Mouse (Mus musculus): ENCODE data around the gene Cyp1a2. TPM values are rescaled to one million over a fixed set of nuclear protein-coding genes. Genes with fewer than 3 reads are reported as not detected.

The Cyp1a2 gene
- polyA plus RNA-seq, 1 experiment: not detected

DNA sequence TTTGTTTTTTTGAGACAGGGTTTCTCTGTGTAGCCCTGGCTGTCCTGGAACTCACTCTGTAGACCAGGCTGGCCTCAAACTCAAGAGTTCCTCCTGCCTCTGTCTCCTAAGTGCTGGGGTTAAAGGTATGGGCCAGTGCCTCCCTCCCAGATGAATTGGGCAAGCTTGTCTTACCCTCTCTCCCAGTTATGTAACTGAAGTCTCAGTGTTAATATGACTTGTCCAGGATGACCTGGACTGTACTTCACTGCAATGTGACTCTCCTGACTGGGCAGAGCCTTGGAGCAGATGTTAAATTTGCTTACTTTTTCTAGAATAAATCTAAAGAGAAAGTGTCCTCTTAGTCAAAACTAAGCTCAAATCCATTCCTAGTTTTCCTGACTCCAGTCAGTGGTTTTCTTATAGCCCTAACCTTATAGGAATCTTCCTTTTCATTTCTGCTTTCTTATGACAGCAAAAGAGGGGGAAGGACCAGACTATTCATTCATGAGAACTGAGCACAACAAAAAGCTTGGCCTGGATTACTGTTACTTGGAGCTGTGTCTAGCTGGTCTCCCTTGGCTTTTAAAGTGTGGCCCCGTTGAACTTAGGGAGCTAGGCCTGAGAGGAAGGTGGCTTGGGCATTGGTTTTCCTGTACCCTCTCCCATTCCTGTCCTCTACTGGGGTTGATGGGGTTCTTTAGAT, 15.1 kb upstream of the Cyp1a2 start:
- WGBS: 47% methylated on average over 1 of the region's 1 CpGs
- DNase-seq (ENCODE audit: low read depth in 1 of 2, low spot score in 2 of 2): no peak
- Histone ChIP-seq H3K27ac (ENCODE audit: insufficient read depth, low read length) (no peak overlapping the region), H3K4me3 (ENCODE audit: extremely low read depth, insufficient read depth, insufficient read length) (no peak overlapping the region), H3K36me3 (ENCODE audit: control insufficient read depth, insufficient read depth, low read length) (no peaks in the 10 kb centered on the region), H3K4me1 (ENCODE audit: control insufficient read depth, insufficient read depth, insufficient read length) (no peaks in the 10 kb centered on the region), H3K27me3 (ENCODE audit: control insufficient read depth, insufficient read depth, low read length) (peaks cover 5% of the 10 kb centered on the region)
- TF ChIP-seq CTCF (IDR thresholded peaks at IDR 0.05; ENCODE audit: extremely low read depth, insufficient read depth, insufficient read length, insufficient replicate concordance) (no peak), POLR2A (IDR thresholded peaks at IDR 0.05; ENCODE audit: low read depth, low read length) (no peak)

DNA sequence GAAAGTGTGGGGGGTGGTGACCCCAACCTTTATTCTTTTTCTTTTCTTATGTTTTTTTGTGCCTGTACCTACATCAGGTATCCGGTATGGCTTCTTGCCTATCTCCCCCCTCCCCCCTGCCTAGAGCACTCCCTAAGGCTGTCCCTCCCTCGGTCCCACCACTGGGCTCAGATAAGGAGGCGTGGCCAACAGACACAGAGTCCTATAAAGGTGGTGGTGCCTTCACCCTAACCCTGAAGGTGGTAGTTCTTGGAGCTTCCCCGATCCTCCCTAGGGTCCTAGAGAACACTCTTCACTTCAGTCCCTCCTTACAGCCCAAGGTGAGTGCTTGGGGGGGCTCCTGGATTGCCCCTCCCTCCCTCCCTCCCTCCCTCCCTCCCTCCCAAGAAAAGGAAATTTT, 13.9 kb upstream of the Cyp1a2 start:
- H3K36me3 ChIP-seq (ENCODE audit: control insufficient read depth, insufficient read depth, low read length): no peaks in the 10 kb centered on the region
- H3K27me3 ChIP-seq (ENCODE audit: control insufficient read depth, insufficient read depth, low read length): peaks cover 6% of the 10 kb centered on the region
- no peak for DNase-seq (ENCODE audit: low read depth in 1 of 2, low spot score in 2 of 2)
- 46% methylated on average over 4 of the region's 4 CpGs for WGBS
- TF ChIP-seq POLR2A (IDR thresholded peaks at IDR 0.05; ENCODE audit: low read depth, low read length) (no peak), CTCF (IDR thresholded peaks at IDR 0.05; ENCODE audit: extremely low read depth, insufficient read depth, insufficient read length, insufficient replicate concordance) (no peak)
- H3K4me3 ChIP-seq (ENCODE audit: extremely low read depth, insufficient read depth, insufficient read length): no peak overlapping the region
- no peaks in the 10 kb centered on the region for H3K4me1 ChIP-seq (ENCODE audit: control insufficient read depth, insufficient read depth, insufficient read length)
- no peak overlapping the region for H3K27ac ChIP-seq (ENCODE audit: insufficient read depth, low read length)

DNA sequence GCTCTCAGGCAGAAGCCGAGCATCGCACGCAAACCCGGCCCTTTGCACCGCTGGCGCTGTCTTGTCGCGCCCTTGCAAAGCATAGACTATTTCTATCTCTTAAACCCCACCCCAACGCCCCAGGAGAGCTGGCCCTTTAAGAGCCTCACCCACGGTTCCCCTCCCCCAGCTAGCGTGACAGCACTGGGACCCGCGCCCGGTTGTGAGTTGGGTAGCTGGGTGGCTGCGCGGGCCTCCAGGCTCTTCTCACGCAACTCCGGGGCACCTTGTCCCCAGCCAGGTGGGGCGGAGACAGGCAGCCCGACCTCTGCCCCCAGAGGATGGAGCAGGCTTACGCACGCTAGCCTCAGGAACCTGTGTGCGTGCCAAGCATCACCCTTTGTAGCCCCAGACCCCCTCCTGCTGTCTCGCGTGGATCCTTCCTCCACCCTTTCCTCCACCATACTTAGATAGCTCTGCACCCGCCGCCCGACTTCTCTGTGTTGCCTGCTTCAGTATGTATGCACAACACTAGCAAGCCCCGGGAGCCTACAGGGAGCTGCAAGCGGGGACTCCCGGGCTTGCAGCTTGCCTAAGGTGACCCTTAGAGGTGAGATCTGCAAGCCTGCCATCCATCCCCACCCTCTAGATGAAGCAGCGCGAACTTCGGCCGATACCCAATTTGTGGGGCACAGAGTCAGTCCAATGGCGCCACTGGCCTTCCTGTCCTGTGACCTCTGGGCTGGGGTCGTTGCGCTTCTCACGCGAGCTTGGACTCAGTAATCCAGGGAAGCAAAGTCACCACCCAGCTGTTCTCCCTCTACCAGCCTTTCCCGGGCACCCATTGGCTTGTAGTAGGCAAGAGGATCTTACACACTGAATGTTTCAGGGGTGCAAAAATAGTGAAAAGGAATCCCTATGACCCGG, 13.1 kb upstream of the Cyp1a2 start:
- 9% methylated on average over 42 of the region's 42 CpGs for WGBS
- no peaks in the 10 kb centered on the region for H3K36me3 ChIP-seq (ENCODE audit: control insufficient read depth, insufficient read depth, low read length)
- H3K4me3 ChIP-seq (ENCODE audit: extremely low read depth, insufficient read depth, insufficient read length): no peak overlapping the region
- peaks cover 6% of the 10 kb centered on the region for H3K27me3 ChIP-seq (ENCODE audit: control insufficient read depth, insufficient read depth, low read length)
- DNase-seq (ENCODE audit: low read depth in 1 of 2, low spot score in 2 of 2): no peak
- no peaks in the 10 kb centered on the region for H3K4me1 ChIP-seq (ENCODE audit: control insufficient read depth, insufficient read depth, insufficient read length)
- no peak overlapping the region for H3K27ac ChIP-seq (ENCODE audit: insufficient read depth, low read length)
- TF ChIP-seq POLR2A (IDR thresholded peaks at IDR 0.05; ENCODE audit: low read depth, low read length) (no peak), CTCF (IDR thresholded peaks at IDR 0.05; ENCODE audit: extremely low read depth, insufficient read depth, insufficient read length, insufficient replicate concordance) (no peak)

DNA sequence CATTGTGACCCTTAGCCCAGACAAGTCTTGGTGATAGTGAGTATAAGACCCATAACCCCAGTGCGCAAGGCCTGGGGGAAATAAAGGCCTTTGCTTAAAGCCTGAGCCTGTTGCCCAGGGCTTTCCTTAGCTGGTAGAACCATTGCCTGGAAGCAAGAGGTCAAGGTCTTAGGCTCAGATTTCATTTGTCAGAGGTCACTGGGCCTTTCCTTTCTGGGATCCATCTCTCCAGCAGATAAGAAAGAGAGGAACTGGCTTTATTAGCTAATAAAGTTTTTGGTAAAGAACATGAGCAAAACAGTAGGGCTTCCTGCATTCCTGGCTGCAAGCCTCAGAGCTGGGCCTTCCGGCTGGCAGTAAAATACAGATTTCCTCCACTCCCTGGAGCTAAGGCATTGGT, 10.6 kb upstream of the Cyp1a2 start:
- H3K4me1 ChIP-seq (ENCODE audit: control insufficient read depth, insufficient read depth, insufficient read length): no peaks in the 10 kb centered on the region
- TF ChIP-seq POLR2A (IDR thresholded peaks at IDR 0.05; ENCODE audit: low read depth, low read length) (no peak), CTCF (IDR thresholded peaks at IDR 0.05; ENCODE audit: extremely low read depth, insufficient read depth, insufficient read length, insufficient replicate concordance) (no peak)
- H3K36me3 ChIP-seq (ENCODE audit: control insufficient read depth, insufficient read depth, low read length): no peaks in the 10 kb centered on the region
- H3K27ac ChIP-seq (ENCODE audit: insufficient read depth, low read length): no peak overlapping the region
- H3K27me3 ChIP-seq (ENCODE audit: control insufficient read depth, insufficient read depth, low read length): peaks cover 6% of the 10 kb centered on the region
- H3K4me3 ChIP-seq (ENCODE audit: extremely low read depth, insufficient read depth, insufficient read length): no peak overlapping the region
- WGBS: 93% methylated on average over 2 of the region's 2 CpGs
- DNase-seq (ENCODE audit: low read depth in 1 of 2, low spot score in 2 of 2): no peak

DNA sequence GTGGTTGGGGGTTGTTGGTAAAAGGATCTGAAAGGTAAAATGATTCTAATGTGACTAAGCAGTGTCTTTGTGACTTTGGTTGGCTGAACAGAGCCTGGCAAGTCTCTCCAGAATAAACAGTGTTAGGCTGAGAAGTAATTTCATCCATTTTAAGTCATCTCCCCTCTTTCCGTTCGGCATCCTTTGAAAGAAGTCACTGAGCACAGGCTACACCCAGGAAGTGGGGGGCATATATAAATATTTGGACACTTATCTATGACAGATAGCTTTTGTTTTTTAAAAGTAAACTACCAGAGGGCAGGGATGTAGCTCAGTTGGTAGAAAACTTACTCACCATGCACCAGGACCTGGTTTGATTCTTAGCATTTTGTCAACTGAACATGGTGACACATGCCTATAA, 5.1 kb upstream of the Cyp1a2 start:
- Histone ChIP-seq H3K36me3 (ENCODE audit: control insufficient read depth, insufficient read depth, low read length) (no peaks in the 10 kb centered on the region), H3K27me3 (ENCODE audit: control insufficient read depth, insufficient read depth, low read length) (peaks cover 1% of the 10 kb centered on the region; the same call in 1 of the 2 replicates), H3K4me3 (ENCODE audit: extremely low read depth, insufficient read depth, insufficient read length) (no peak overlapping the region), H3K4me1 (ENCODE audit: control insufficient read depth, insufficient read depth, insufficient read length) (no peaks in the 10 kb centered on the region), H3K27ac (ENCODE audit: insufficient read depth, low read length) (no peak overlapping the region)
- 84% methylated on average over 2 of the region's 2 CpGs for WGBS
- TF ChIP-seq CTCF (IDR thresholded peaks at IDR 0.05; ENCODE audit: extremely low read depth, insufficient read depth, insufficient read length, insufficient replicate concordance): no peak
- no peak for TF ChIP-seq POLR2A (IDR thresholded peaks at IDR 0.05; ENCODE audit: low read depth, low read length)
- DNase-seq (ENCODE audit: low read depth in 1 of 2, low spot score in 2 of 2): no peak

DNA sequence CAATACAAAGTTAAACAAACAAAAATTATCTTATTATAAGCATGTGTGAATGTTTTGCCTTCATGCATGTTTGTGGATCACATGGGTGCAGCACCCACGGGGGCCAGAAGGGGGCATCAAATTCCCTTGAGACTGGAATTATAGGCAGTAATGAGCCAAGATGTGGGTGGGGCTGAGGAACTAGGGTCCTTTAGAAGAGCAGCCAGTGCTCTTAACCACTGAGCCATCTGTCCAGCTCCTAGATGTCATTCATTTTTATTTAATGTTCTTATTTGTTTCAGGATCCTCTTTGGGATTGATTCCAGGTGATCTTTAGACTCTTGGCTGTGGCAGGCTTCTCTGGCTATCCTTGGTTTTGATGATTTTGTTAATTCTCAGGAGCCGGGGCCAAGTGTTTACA, 4.7 kb upstream of the Cyp1a2 start:
- no peak for TF ChIP-seq CTCF (IDR thresholded peaks at IDR 0.05; ENCODE audit: extremely low read depth, insufficient read depth, insufficient read length, insufficient replicate concordance)
- TF ChIP-seq POLR2A (IDR thresholded peaks at IDR 0.05; ENCODE audit: low read depth, low read length): no peak

More for the DNA sequence above, 4.7 kb upstream of the Cyp1a2 start:
- DNase-seq (ENCODE audit: low read depth in 1 of 2, low spot score in 2 of 2): no peak
- no peaks in the 10 kb centered on the region for H3K4me1 ChIP-seq (ENCODE audit: control insufficient read depth, insufficient read depth, insufficient read length)
- H3K36me3 ChIP-seq (ENCODE audit: control insufficient read depth, insufficient read depth, low read length): no peaks in the 10 kb centered on the region
- peaks cover 1% of the 10 kb centered on the region; the same call in 1 of the 2 replicates for H3K27me3 ChIP-seq (ENCODE audit: control insufficient read depth, insufficient read depth, low read length)
- H3K4me3 ChIP-seq (ENCODE audit: extremely low read depth, insufficient read depth, insufficient read length): no peak overlapping the region
- 69% methylated on average over 2 of the region's 2 CpGs for WGBS
- H3K27ac ChIP-seq (ENCODE audit: insufficient read depth, low read length): no peak overlapping the region
